Mouse (Mus musculus) intestine, embryonic 14.5 days (tissue): ENCODE data around the gene Gdf15. TPM values are rescaled to one million over a fixed set of nuclear protein-coding genes. Genes with fewer than 3 reads are reported as not detected.

Experiments used
- ATAC-seq: fragments of 200-750 bp; cut with Nextera tagmentation; replicated peaks from 2 replicates; pipeline ENCODE4 v1.8.0; 2017; ENCODE audit warnings: low read depth, moderate number of reproducible peaks, moderate TSS enrichment, moderate library complexity; ENCODE audit not compliant: low FRiP score, low TSS enrichment
- DNase-seq: peaks from one replicate; pipeline ENCODE4 v3.0.0-alpha.2; 2018; ENCODE audit warnings: low spot score
- H3K27ac ChIP-seq: fragments of 300-500 bp; sonication (generic); 2 replicates; pipeline ENCODE4 v1.5.1; 2014; ENCODE audit warnings: low read depth, mild to moderate bottlenecking, control low read depth
- H3K27me3 ChIP-seq: fragments of 300-500 bp; sonication (generic); replicated peaks from 2 replicates; pipeline ENCODE4 v1.6.1; 2014; ENCODE audit warnings: low read length, control low read depth; ENCODE audit not compliant: control insufficient read depth, insufficient read depth
- H3K36me3 ChIP-seq: fragments of 300-500 bp; sonication (generic); 2 replicates; pipeline ENCODE4 v1.6.1; 2014; ENCODE audit warnings: low read length, control low read depth; ENCODE audit not compliant: control insufficient read depth, insufficient read depth
- H3K4me1 ChIP-seq: fragments of 300-500 bp; sonication (generic); replicated peaks from 2 replicates; pipeline ENCODE4 v1.6.1; 2014; ENCODE audit warnings: low read length, control low read depth, mixed read lengths; ENCODE audit not compliant: control insufficient read depth, insufficient read depth
- H3K4me2 ChIP-seq: fragments of 300-500 bp; sonication (generic); 2 replicates; pipeline ENCODE4 v1.6.1; 2014; ENCODE audit warnings: low read length
- H3K4me3 ChIP-seq: fragments of 300-500 bp; sonication (generic); 2 replicates; pipeline ENCODE4 v1.5.1; 2014; ENCODE audit warnings: low read depth, low read length, control low read depth, mixed read lengths
- H3K9ac ChIP-seq: fragments of 300-500 bp; sonication (generic); 2 replicates; pipeline ENCODE4 v1.6.1; 2014; ENCODE audit warnings: mild to moderate bottlenecking, low read length
- H3K9me3 ChIP-seq: fragments of 300-500 bp; sonication (generic); 2 replicates; pipeline ENCODE4 v1.6.1; 2016; ENCODE audit warnings: low read length, control low read depth; ENCODE audit not compliant: control insufficient read depth
- WGBS: fragments of 180-500 bp; shearing (Covaris S2); extraction: QIAGEN DNeasy Blood & Tissue Kit; methylation state at CpG from one replicate; pipeline ENCODE4 v1.1.7; 2014; 5-methylcytosine and 5-hydroxymethylcytosine counted together
- polyA plus RNA-seq: library from polyadenylated mRNA; unstranded; fragments of >200 nt; fragmentation: Nextera tagmentation; extraction: Ambion mirVana; gene quantifications from 2 replicates; pipeline ENCODE4 v1.2.1, GENCODE M21; 2014

Gdf15 gene
- polyA plus RNA-seq, 1 experiment from 2014 or later = 1.1 TPM

DNA sequence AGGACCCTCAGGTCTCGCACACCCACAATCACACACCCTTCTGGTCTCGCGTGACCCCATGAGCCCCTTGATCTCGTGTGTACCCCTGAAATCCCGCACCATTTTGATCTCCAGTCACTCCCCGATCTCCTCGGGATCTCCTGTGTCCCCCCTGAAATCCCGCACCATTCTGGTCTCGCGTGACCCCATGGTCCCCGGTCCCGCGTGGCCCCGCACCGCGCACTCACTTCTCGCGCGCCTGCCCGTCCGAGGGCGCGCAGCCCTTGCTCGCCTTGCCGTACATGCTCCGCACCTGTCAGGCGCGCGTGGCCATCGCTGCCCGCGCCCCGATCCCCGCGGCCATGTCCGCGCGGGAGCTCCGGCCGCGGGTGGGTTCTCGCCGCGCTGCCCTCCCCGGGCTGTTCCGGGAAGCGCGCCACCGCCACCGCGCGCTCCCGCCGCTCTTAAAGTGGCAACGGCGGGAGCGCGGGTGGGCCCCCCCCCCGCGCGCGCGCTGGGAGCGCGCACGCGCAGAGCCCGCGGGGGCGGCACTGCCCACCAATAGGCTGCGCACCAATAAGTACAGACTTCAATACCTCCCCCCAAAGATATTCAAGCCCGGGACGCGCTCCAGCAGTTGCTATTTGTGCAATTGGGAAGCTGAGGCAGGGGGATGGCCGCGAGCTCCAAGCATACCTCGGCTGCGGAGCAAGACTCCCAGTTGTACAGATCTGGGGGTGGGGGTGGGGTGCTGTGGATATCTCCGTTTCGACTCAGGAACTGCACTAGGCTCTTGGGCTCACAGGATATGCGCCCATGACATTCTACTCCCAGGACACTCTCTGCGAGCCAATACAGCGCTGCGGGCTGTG, 24.1 kb downstream of the Gdf15 start:
- H3K9me3 ChIP-seq = no peaks in the 10 kb centered on the region
- H3K4me2 ChIP-seq = peak overlapping the region; percentile 98
- H3K36me3 ChIP-seq = no peaks in the 10 kb centered on the region
- no peak for ATAC-seq
- H3K9ac ChIP-seq = peak overlapping the region; percentile 90
- H3K4me3 ChIP-seq = peak overlapping the region; percentile 78
- H3K27ac ChIP-seq = peak overlapping the region; percentile 100
- DNase-seq = peak; percentile 82
- no peaks in the 10 kb centered on the region for H3K27me3 ChIP-seq
- 2% methylated on average over 79 of the region's 84 CpGs for whole genome bisulfite sequencing
- H3K4me1 ChIP-seq = peaks cover 29% of the 10 kb centered on the region

DNA sequence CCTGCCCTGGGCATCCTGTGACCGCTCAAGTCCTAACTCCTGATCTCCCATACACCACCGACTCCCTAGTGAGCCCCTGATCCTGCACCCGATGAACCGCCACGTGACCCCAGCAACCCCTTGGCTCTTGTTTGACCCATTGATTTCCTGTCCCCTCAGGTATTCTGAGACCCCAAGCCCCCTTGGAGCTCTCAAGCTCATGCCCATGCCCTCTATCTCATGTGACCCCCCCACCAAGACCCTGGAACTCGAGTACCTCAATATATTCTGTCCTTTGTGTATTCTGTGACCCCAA, 24.7 kb downstream of the Gdf15 start:
- H3K27me3 ChIP-seq = no peaks in the 10 kb centered on the region
- peak overlapping the region; percentile 78 for H3K4me3 ChIP-seq
- H3K27ac ChIP-seq = no peak overlapping the region; the same call in 1 of the 2 replicates
- DNase-seq (no peak), ATAC-seq (no peak)
- peak overlapping the region; percentile 90 for H3K9ac ChIP-seq
- peak overlapping the region; percentile 98 for H3K4me2 ChIP-seq
- WGBS = 23% methylated on average over 6 of the region's 6 CpGs
- H3K4me1 ChIP-seq = peaks cover 29% of the 10 kb centered on the region
- H3K36me3 ChIP-seq = 0 out of 2 replicates have a peak, but pooled peaks cover 2% of the 10 kb centered on the region
- no peaks in the 10 kb centered on the region for H3K9me3 ChIP-seq

DNA sequence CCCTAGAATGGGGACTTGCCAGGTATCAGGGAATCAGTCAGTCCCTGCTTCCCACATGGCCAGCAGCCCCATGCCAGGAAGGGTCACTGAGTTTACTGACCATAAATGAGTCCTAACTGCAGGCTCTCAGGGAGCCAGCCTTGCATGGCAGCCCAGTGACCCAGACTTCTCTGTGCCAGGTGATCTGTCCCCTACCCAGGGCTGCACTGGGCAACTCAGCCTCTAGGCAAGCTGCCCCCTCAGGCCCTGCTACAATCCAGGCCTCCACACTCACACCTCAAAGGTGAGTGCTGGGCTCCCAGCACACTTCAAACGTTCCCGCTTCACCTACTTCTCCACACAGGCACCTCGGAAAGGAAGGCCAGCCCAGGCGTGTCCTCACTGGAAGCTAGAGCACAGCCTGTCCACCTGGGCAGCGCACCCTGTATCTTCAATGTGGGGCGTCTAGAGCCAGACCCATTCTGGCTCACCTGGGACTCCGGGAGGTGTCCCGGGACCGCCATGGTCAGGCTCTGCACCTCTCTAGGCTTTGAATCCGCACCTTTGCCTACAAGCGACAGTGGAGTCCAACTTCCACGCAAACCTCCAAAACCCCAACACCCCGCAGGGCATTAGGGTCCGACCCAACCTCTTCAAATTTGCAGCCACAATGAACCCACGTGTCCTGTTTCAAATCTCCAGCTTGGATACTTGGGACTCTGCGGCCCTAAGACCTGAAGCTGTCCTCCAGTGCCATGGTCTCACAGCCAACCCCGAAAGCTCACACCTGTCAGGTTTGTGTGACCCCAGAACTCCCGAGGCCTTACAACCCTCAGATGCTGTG, 25.3 kb downstream of the Gdf15 start:
- ATAC-seq (no peak), DNase-seq (no peak)
- Histone ChIP-seq H3K27me3 (no peaks in the 10 kb centered on the region), H3K27ac (no peak overlapping the region), H3K4me1 (peaks cover 29% of the 10 kb centered on the region), H3K36me3 (0 out of 2 replicates have a peak, but pooled peaks cover 7% of the 10 kb centered on the region), H3K9me3 (no peaks in the 10 kb centered on the region), H3K4me2 (peak overlapping the region; percentile 98), H3K9ac (peak overlapping the region; percentile 90), H3K4me3 (peak overlapping the region; percentile 78)
- 63% methylated on average over 18 of the region's 18 CpGs for WGBS

DNA sequence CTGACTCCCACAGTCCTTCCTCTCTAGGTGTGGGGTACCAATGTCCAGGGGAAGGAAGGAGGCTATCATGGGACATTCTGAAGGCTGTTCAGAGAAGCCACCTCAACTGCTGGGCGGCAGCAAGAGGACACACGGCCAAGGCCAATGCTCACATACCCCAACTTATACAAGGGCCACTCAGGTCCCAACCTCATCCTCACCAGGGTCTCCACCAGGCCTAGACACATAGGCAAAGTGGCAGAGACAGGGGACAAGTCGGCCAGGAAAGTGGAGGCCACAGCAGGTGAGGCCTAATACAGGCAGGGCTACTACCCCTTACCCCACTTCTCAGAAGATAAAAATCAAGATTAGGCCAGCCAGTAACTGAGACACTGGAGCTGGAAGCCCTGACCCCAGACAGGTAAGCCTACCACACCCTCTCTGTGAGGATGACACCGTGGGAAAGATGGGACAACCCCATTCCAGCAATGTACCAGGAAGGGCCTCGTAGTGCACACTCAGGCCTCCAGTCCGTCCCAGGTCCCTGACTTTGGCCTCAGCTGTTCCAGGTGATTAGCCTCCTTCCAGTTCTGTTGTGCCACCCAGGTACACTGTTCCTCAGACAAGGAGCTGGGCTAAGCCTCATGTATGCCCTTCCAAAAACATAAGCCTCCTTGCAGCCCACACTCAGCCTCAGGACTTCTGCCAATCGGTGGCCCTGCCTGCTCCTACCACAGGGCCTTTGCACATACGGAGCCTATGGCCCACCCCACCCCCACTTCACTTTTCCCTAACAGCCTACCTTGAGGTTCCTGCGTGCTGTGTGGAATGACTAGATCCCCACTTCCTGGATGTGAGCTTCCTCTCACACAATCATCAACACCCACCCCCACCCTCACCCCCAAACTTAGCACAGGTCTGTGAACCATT, 26.1 kb downstream of the Gdf15 start:
- H3K27me3 ChIP-seq = no peaks in the 10 kb centered on the region
- H3K4me1 ChIP-seq = peaks cover 27% of the 10 kb centered on the region
- WGBS = 88% methylated on average over 9 of the region's 9 CpGs
- DNase-seq (no peak), ATAC-seq (no peak)
- H3K9ac ChIP-seq = no peak overlapping the region
- no peak overlapping the region for H3K4me2 ChIP-seq
- no peaks in the 10 kb centered on the region for H3K9me3 ChIP-seq
- H3K36me3 ChIP-seq = 0 out of 2 replicates have a peak, but pooled peaks cover 7% of the 10 kb centered on the region
- H3K27ac ChIP-seq = no peak overlapping the region
- 0 out of 2 replicates have a peak overlapping the region, but pooled peaks have one; percentile 78 for H3K4me3 ChIP-seq

DNA sequence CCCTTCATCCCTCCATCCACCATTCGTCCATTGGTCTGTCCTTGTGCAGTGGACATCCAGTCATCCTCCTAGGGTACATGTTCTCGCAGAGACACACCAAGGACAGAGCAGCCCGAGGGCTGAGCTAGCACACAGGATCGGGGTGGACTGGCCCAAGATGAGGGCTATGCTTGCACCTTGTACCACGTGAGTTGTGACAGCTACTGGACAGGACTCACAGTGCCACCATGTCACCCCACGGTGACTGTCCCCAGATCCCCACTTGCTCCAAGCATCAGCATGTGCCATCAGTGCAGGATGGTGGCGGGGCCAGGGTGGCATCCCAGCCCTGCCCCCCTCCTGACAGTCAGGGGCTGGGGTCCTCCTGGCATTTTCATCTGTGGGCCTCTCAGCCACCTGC, 27.7 kb downstream of the Gdf15 start:
- no peak overlapping the region for H3K9ac ChIP-seq
- WGBS = 92% methylated on average over 7 of the region's 7 CpGs
- ATAC-seq = no peak
- H3K9me3 ChIP-seq = no peaks in the 10 kb centered on the region
- no peak overlapping the region for H3K4me2 ChIP-seq
- peaks cover 34% of the 10 kb centered on the region for H3K4me1 ChIP-seq
- no peak for DNase-seq
- H3K36me3 ChIP-seq = 0 out of 2 replicates have a peak, but pooled peaks cover 7% of the 10 kb centered on the region
- H3K4me3 ChIP-seq = no peak overlapping the region
- no peak overlapping the region for H3K27ac ChIP-seq
- no peaks in the 10 kb centered on the region for H3K27me3 ChIP-seq

DNA sequence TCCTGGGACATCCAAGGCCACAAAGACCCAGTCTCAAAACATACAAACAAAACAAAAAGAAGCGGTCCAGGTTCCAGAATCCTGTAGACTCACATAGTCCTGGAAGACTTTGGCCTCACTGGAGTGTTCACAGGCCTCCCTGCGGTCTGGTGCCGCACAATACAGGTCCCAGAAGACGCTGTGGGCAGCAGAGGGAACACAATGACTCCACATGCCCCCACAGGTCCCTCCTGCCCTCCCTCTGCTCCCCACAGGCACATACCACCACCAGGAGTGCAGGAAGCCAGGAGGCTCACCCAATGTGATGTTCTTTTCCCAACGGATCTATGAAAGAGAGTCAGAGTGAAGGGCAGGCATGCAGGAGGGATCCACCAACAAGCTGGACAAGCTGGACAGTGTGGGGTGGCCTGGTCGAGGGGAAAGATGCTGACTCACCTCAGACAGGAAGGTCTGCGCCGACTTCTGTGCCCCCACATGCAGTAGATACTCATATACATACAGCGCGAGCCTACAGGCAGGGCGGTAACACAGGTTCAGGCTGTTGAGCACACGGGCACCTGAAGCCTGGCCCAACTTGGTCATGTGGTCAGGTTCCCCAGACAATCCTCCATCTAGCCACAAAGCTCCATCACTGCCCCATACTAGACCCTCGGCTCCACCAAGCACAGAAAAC, 30.0 kb downstream of the Gdf15 start:
- DNase-seq (no peak), ATAC-seq (no peak)
- 0 out of 2 replicates have a peak, but pooled peaks cover 7% of the 10 kb centered on the region for H3K36me3 ChIP-seq
- no peaks in the 10 kb centered on the region for H3K9me3 ChIP-seq
- H3K27me3 ChIP-seq = no peaks in the 10 kb centered on the region
- H3K4me2 ChIP-seq = no peak overlapping the region
- H3K4me1 ChIP-seq = peaks cover 42% of the 10 kb centered on the region
- H3K4me3 ChIP-seq = no peak overlapping the region
- 95% methylated on average over 13 of the region's 13 CpGs for WGBS
- H3K27ac ChIP-seq = no peak overlapping the region
- no peak overlapping the region for H3K9ac ChIP-seq

DNA sequence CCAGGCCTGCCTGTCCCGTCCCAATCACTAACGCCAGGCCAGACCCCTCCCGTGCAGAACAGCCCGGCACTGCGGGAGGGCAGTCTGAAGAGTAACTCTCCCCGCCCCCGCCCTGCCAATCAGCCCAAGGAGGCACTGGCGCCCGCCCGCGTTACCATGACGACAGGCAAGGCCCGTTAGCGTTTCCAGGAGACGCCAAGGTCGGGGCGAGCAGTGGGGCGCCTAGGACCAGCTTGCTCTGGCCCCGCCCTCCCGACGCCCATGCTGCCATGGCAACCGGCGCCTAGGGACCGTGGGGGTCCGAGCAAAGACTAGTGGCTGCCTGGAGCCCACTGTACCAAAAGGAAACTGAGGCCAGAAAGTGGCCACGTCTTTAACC, 31.0 kb downstream of the Gdf15 start:
- WGBS = under 1% methylated on average over 26 of the region's 26 CpGs
- ATAC-seq = peak; percentile 42; the same call in 1 of the 2 replicates
- H3K4me2 ChIP-seq = peak overlapping the region; percentile 43
- no peak overlapping the region for H3K4me3 ChIP-seq
- H3K27ac ChIP-seq = peak overlapping the region; percentile 65
- no peaks in the 10 kb centered on the region for H3K27me3 ChIP-seq
- H3K4me1 ChIP-seq = peaks cover 43% of the 10 kb centered on the region
- H3K9ac ChIP-seq = no peak overlapping the region
- peak; percentile 79 for DNase-seq
- peaks cover 12% of the 10 kb centered on the region for H3K36me3 ChIP-seq
- no peaks in the 10 kb centered on the region for H3K9me3 ChIP-seq
